Mouse (Mus musculus) midbrain, embryonic 10.5 days (tissue): ENCODE results near the gene Trim26. TPM values are rescaled to one million over a fixed set of nuclear protein-coding genes. Genes with fewer than 3 reads are reported as not detected.

Experiments used
- DNase-seq: peaks from one replicate; pipeline ENCODE4 v3.0.0-alpha.2; 2017; ENCODE audit warnings: low spot score
- H3K27ac ChIP-seq: fragments of 300-500 bp; sonication (generic); replicated peaks from 2 replicates; pipeline ENCODE4 v1.5.1; 2016; ENCODE audit warnings: mild to moderate bottlenecking
- H3K27me3 ChIP-seq: fragments of 300-500 bp; sonication (generic); 2 replicates; pipeline ENCODE4 v1.6.1; 2016; ENCODE audit warnings: low read depth, mild to moderate bottlenecking; ENCODE audit not compliant: poor library complexity, severe bottlenecking
- H3K36me3 ChIP-seq: fragments of 300-500 bp; sonication (generic); 2 replicates; pipeline ENCODE4 v1.6.1; 2016; ENCODE audit warnings: mild to moderate bottlenecking, moderate library complexity
- H3K4me1 ChIP-seq: fragments of 300-500 bp; sonication (generic); 2 replicates; pipeline ENCODE4 v1.6.1; 2016
- H3K4me3 ChIP-seq: fragments of 300-500 bp; sonication (generic); 2 replicates; pipeline ENCODE4 v1.5.1; 2016; ENCODE audit warnings: mild to moderate bottlenecking, moderate library complexity
- H3K9me3 ChIP-seq: fragments of 300-500 bp; sonication (generic); replicated peaks from 2 replicates; pipeline ENCODE4 v1.6.1; 2016; ENCODE audit warnings: mild to moderate bottlenecking
- WGBS: fragments of 180-500 bp; shearing (Covaris S2); methylation state at CpG from one replicate; pipeline ENCODE4 v1.1.7; 2016; 5-methylcytosine and 5-hydroxymethylcytosine counted together
- polyA plus RNA-seq: library from polyadenylated mRNA; unstranded; fragments of >200 nt; fragmentation: Nextera tagmentation; extraction: Ambion mirVana; gene quantifications from 2 replicates; pipeline ENCODE4 v1.2.1, GENCODE M21; 2016

Gene Trim26
- polyA plus RNA-seq, 1 experiment from 2014 or later: 46.0 TPM

- no peaks in the 10 kb centered on the region for H3K27me3 ChIP-seq
- peaks cover 16% of the 10 kb centered on the region for H3K4me1 ChIP-seq
- H3K4me3 ChIP-seq: peak overlapping the region; percentile 76
- H3K36me3 ChIP-seq: 0 out of 2 replicates have a peak, but pooled peaks cover 4% of the 10 kb centered on the region
- no peak for DNase-seq
- no peaks in the 10 kb centered on the region for H3K9me3 ChIP-seq
- H3K27ac ChIP-seq: peak overlapping the region; percentile 95
- WGBS: 24% methylated on average over 3 of the region's 3 CpGs
Measured at GRCm38 (mm10) chr17:36836427-36836812, 514 bp upstream of the Trim26 start.

GRCm38 (mm10) chr17:36839001-36839400 is 2.1 kb downstream of the Trim26 start:
- Histone ChIP-seq H3K27me3 (no peaks in the 10 kb centered on the region), H3K4me1 (peaks cover 16% of the 10 kb centered on the region), H3K27ac (no peak overlapping the region), H3K36me3 (0 out of 2 replicates have a peak, but pooled peaks cover 4% of the 10 kb centered on the region), H3K4me3 (no peak overlapping the region), H3K9me3 (no peaks in the 10 kb centered on the region)
- WGBS: 84% methylated on average over 5 of the region's 5 CpGs
- DNase-seq: no peak

GRCm38 (mm10) chr17:36839931-36840330 is 3.0 kb downstream of the Trim26 start:
- no peaks in the 10 kb centered on the region for H3K27me3 ChIP-seq
- no peak for DNase-seq
- WGBS: 87% methylated on average over 3 of the region's 3 CpGs

GRCm38 (mm10) chr17:36840961-36841445 is 4.1 kb downstream of the Trim26 start:
- 0 out of 2 replicates have a peak, but pooled peaks cover 4% of the 10 kb centered on the region for H3K36me3 ChIP-seq
- no peak overlapping the region for H3K4me3 ChIP-seq
- peaks cover 14% of the 10 kb centered on the region for H3K4me1 ChIP-seq
- H3K27me3 ChIP-seq: no peaks in the 10 kb centered on the region
- no peak for DNase-seq
- no peaks in the 10 kb centered on the region for H3K9me3 ChIP-seq
- H3K27ac ChIP-seq: no peak overlapping the region

More at GRCm38 (mm10) chr17:36839931-36840330, 3.0 kb downstream of the Trim26 start:
- no peak overlapping the region for H3K27ac ChIP-seq
- H3K4me1 ChIP-seq: peaks cover 16% of the 10 kb centered on the region
- H3K4me3 ChIP-seq: no peak overlapping the region
- 0 out of 2 replicates have a peak, but pooled peaks cover 4% of the 10 kb centered on the region for H3K36me3 ChIP-seq
- no peaks in the 10 kb centered on the region for H3K9me3 ChIP-seq

GRCm38 (mm10) chr17:36843696-36844095 is 6.8 kb downstream of the Trim26 start:
- H3K27me3 ChIP-seq: no peaks in the 10 kb centered on the region
- no peak overlapping the region for H3K27ac ChIP-seq
- 78% methylated on average over 7 of the region's 7 CpGs for WGBS
- H3K4me3 ChIP-seq: no peak overlapping the region
- no peaks in the 10 kb centered on the region for H3K9me3 ChIP-seq
- H3K4me1 ChIP-seq: no peaks in the 10 kb centered on the region
- H3K36me3 ChIP-seq: 0 out of 2 replicates have a peak, but pooled peaks cover 13% of the 10 kb centered on the region
- no peak for DNase-seq

- Histone ChIP-seq H3K27ac (no peak overlapping the region), H3K4me1 (no peaks in the 10 kb centered on the region), H3K27me3 (no peaks in the 10 kb centered on the region), H3K9me3 (no peaks in the 10 kb centered on the region), H3K36me3 (0 out of 2 replicates have a peak, but pooled peaks cover 13% of the 10 kb centered on the region), H3K4me3 (no peak overlapping the region)
- DNase-seq: no peak
Measured at GRCm38 (mm10) chr17:36844286-36844719, 7.4 kb downstream of the Trim26 start.

DNA sequence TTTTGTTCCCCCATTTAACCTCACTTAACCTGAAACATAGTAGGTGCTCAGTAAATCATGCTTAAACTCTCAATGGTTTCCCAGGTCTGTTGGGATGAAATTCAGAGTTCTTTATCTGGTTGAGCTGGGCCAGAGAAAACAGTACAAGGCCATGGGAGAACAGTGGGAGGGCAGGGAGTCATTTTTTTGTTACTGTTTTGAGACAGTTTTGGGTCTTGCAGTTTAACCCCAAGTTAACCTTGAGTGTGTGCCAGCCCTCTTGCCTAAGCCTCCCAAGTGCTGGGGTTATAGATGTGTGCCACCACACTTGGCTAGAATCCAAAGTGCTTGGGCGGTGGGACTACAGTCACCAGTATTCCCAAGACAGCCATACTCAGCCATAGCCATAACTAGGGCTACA is 7.8 kb downstream of the Trim26 start:
- Histone ChIP-seq H3K27ac (no peak overlapping the region), H3K9me3 (no peaks in the 10 kb centered on the region), H3K4me3 (no peak overlapping the region), H3K36me3 (0 out of 2 replicates have a peak, but pooled peaks cover 13% of the 10 kb centered on the region), H3K4me1 (no peaks in the 10 kb centered on the region), H3K27me3 (no peaks in the 10 kb centered on the region)
- DNase-seq: no peak
- 93% methylated on average over 1 of the region's 1 CpGs for WGBS

GRCm38 (mm10) chr17:36848911-36849310 is 12.0 kb downstream of the Trim26 start:
- Histone ChIP-seq H3K36me3 (peaks cover 47% of the 10 kb centered on the region), H3K9me3 (no peaks in the 10 kb centered on the region), H3K4me3 (no peak overlapping the region), H3K4me1 (no peaks in the 10 kb centered on the region), H3K27me3 (no peaks in the 10 kb centered on the region), H3K27ac (no peak overlapping the region)
- WGBS: 87% methylated on average over 5 of the region's 5 CpGs
- DNase-seq: no peak

DNA sequence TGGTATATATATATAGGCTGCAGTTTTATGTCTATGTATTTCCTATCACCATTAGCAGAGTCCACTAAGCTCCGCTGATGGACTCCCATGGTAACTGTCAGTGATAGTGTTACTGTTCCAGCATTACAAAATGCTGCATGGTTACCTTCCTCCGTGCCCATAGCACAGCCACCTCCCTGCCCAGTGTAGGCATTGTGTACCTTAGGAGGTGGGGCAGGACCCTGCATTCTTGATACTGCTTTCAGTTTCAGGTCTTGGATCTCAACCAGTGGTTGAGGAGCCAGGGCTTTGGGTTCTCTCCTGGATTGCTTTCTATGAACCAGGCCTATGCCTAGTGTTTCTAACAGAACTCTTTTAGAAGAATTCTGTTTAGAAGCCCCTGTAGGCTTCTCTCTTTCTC is 13.1 kb downstream of the Trim26 start:
- DNase-seq: no peak
- H3K36me3 ChIP-seq: peaks cover 58% of the 10 kb centered on the region
- 97% methylated on average over 2 of the region's 2 CpGs for WGBS
- no peak overlapping the region for H3K4me3 ChIP-seq
- H3K27ac ChIP-seq: no peak overlapping the region
- H3K4me1 ChIP-seq: no peaks in the 10 kb centered on the region
- no peaks in the 10 kb centered on the region for H3K27me3 ChIP-seq
- H3K9me3 ChIP-seq: no peaks in the 10 kb centered on the region

DNA sequence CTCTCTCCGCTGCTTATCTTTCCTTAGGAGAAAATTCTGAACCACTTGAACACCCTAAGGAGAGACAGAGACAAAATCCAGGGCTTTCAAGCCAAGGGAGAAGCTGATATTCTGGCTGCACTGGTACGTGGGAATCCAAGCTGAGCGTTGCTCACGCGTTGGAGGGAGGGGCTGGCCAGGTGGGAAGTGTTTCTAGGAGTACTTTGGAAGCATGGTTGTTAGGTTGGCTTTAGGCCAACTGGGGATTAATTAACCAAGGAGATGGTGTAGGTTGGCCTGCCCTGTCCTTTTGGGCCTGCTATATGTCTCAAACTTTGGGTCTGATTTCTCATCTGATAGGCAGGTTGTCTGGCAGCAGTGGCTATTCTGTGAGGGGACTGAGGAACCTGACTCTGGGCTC is 14.3 kb downstream of the Trim26 start:
- no peaks in the 10 kb centered on the region for H3K4me1 ChIP-seq
- no peak overlapping the region for H3K27ac ChIP-seq
- DNase-seq: no peak
- 93% methylated on average over 5 of the region's 5 CpGs for WGBS
- no peak overlapping the region for H3K4me3 ChIP-seq
- no peaks in the 10 kb centered on the region for H3K27me3 ChIP-seq
- no peaks in the 10 kb centered on the region for H3K9me3 ChIP-seq
- peaks cover 69% of the 10 kb centered on the region for H3K36me3 ChIP-seq

DNA sequence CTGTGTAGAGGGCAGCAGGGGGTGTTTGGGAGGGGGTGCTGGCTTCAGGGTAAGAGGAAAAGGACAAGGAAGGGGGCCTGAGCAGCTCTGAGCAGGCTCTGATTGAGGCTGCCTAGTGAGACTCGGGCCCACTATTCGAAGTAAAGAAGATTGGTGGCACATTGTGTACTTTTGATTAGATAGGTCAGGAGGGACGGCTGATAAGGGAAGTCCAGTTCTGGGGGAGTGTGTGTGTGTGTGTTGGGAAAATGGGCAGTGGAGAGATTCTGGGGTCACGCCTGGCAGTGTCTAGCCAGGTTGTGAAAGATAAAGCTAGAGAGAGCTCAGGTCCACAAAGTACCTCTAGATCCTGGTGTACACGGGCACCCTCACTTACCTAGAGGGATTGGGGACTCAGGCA is 14.7 kb downstream of the Trim26 start:
- no peak overlapping the region for H3K4me3 ChIP-seq
- no peak overlapping the region for H3K27ac ChIP-seq
- H3K9me3 ChIP-seq: no peaks in the 10 kb centered on the region
- H3K36me3 ChIP-seq: peaks cover 69% of the 10 kb centered on the region
- WGBS: 85% methylated on average over 5 of the region's 5 CpGs
- no peaks in the 10 kb centered on the region for H3K4me1 ChIP-seq
- no peaks in the 10 kb centered on the region for H3K27me3 ChIP-seq
- DNase-seq: no peak

GRCm38 (mm10) chr17:36855484-36855883 is 18.6 kb downstream of the Trim26 start:
- H3K27ac ChIP-seq: no peak overlapping the region
- WGBS: 94% methylated on average over 3 of the region's 3 CpGs
- H3K36me3 ChIP-seq: peaks cover 96% of the 10 kb centered on the region
- no peak overlapping the region for H3K4me3 ChIP-seq
- DNase-seq: no peak
- no peaks in the 10 kb centered on the region for H3K4me1 ChIP-seq
- no peaks in the 10 kb centered on the region for H3K9me3 ChIP-seq
- no peaks in the 10 kb centered on the region for H3K27me3 ChIP-seq

- WGBS: 93% methylated on average over 4 of the region's 4 CpGs
- H3K4me3 ChIP-seq: no peak overlapping the region
- no peak for DNase-seq
- peaks cover 89% of the 10 kb centered on the region for H3K36me3 ChIP-seq
- no peaks in the 10 kb centered on the region for H3K4me1 ChIP-seq
- no peak overlapping the region for H3K27ac ChIP-seq
- H3K9me3 ChIP-seq: no peaks in the 10 kb centered on the region
- no peaks in the 10 kb centered on the region for H3K27me3 ChIP-seq
Measured at GRCm38 (mm10) chr17:36856236-36856635, 19.3 kb downstream of the Trim26 start.

GRCm38 (mm10) chr17:36858181-36858580 is 21.2 kb downstream of the Trim26 start:
- Histone ChIP-seq H3K4me3 (no peak overlapping the region), H3K27me3 (no peaks in the 10 kb centered on the region), H3K4me1 (no peaks in the 10 kb centered on the region), H3K9me3 (no peaks in the 10 kb centered on the region), H3K27ac (no peak overlapping the region), H3K36me3 (peaks cover 69% of the 10 kb centered on the region)
- no peak for DNase-seq
- 89% methylated on average over 3 of the region's 3 CpGs for WGBS
